Mouse (Mus musculus): ENCODE measurements around the gene Ncbp2. TPM values are rescaled to one million over a fixed set of nuclear protein-coding genes. Genes with fewer than 3 reads are reported as not detected.

Gene Ncbp2
- 17.8 to 24.6 TPM (median 23.0 TPM) in 4 replicates for total RNA-seq (2023)

DNA sequence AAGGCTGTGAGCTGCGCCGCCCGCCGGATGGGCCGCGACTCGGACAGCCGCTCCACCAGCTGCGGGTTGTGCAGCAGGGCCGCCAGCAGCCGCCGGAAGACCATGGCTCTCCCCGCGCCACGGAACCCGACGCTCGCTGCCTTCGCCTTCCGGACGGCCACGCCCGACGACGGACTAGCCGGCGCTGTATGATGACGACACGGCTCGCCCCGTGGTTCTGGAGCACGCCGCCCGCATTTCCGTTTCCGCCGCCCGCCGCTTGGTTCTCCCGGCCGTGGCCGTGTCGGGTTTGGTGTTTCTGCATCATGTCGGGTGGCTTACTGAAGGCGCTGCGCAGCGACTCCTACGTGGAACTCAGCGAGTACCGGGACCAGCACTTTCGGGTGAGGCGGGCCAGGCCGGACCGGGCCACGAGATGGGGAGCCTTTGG is at the start of gene Ncbp2, which contains the start of gene 0610012G03Rik:
Gene Ncbp2, plus strand, starts transcription at position 169 of the 430 bp plus-strand sequence.
Gene 0610012G03Rik, minus strand, starts transcription at position 150 of the 430 bp plus-strand sequence.

GRCm38 (mm10) chr16:31933751-31934549 is 14.4 kb upstream of the Ncbp2 start, which contains the start of gene Pigz:
Gene Pigz (plus strand): TSS chr16:31933851.

DNA sequence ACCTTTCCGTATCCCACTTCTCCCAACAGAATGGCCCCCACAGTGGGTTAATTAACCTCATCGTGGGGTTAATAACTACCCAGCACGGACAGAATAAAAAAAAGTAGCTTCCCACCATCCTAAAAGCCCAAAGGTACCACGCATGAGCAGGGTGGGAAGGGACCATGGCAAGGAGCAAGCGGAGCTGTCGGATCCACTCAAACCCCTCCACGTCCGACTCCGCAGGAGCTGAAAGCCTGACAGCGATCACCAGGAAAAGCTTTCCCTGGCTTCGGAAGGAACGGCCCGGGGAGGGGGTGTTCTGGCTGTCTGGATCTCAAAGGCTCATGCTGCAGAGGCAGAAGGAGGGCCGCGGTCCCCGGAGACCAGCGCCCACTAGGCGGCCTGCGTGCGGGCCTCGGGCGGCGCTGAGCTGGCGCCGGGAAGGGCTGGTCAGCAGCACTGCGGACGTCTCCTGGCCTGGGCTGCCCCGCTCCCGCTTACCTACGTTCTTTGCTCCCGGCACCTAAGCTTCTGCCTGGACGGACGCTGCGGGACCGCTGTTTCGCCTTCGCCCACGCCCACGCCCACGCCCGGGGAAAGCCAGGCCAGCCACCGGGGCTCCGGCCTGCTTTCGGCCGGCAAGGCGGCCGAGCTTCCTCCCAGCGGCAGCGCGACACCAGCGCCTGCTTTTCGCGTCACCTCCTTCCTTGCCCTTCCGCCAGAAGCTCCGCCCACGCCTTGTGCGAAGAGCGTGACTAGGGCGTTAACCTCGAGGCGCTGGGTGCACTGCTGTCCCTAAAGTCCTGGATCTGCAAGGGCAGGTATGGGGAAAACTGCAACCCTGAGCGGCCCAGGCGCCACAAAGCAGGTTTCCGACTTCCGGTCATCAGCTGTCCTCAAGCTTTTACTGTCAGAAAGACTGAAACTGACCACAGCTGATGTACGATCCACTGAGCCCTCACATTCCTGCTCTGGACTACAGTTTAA is 54.5 kb downstream of the Ncbp2 start, which contains the start of gene Senp5:
Gene Senp5, minus strand, starts transcription at position 779 of the 969 bp plus-strand sequence.

Other genes with a start within 250 kb of the Ncbp2 start
- gene Meltf, start 69.7 kb upstream of the Ncbp2 start, total RNA-seq (2023) = 0.13 TPM in 1 of 4 replicates, not detected in the others
- not detected in 4 replicates for gene Pigz, start 14.7 kb upstream of the Ncbp2 start, total RNA-seq (2023)
- 13.9 to 18.6 TPM (median 17.0 TPM) in 4 replicates for gene 0610012G03Rik, start within 50 bp of the Ncbp2 start, total RNA-seq (2023)
- 29.2 to 32.6 TPM (median 32.3 TPM) in 4 replicates for gene Senp5, start 54.8 kb downstream of the Ncbp2 start, total RNA-seq (2023)
- gene Pak2, start 130.8 kb downstream of the Ncbp2 start, total RNA-seq (2023) = 76.5 to 83.8 TPM (median 78.1 TPM) in 4 replicates
- 21.0 to 31.7 TPM (median 25.0 TPM) in 4 replicates for gene Pigx, start 151.2 kb downstream of the Ncbp2 start, total RNA-seq (2023)
- 3.0 to 5.2 TPM (median 4.4 TPM) in 4 replicates for gene Cep19, start 151.3 kb downstream of the Ncbp2 start, total RNA-seq (2023)
- 263 to 290 TPM (median 275 TPM) in 4 replicates for gene Nrros, start 217.1 kb downstream of the Ncbp2 start, total RNA-seq (2023)
- gene Bex6, start 231.3 kb downstream of the Ncbp2 start, total RNA-seq (2023) = not detected in 4 replicates